Mouse (Mus musculus) small intestine, adult 2 months (tissue): ENCODE data around the gene Arl15.

ENCODE experiments used
- CTCF ChIP-seq: fragments of 200-500 bp; IDR thresholded peaks from 2 replicates; pipeline ENCODE4 v1.5.1; 2012; ENCODE audit warnings: low read depth, mild to moderate bottlenecking, control low read depth, inconsistent platforms, low read length, moderate library complexity, mixed read lengths; ENCODE audit not compliant: insufficient replicate concordance, insufficient read length; ENCODE audit errors: extremely low read depth
- POLR2A ChIP-seq: fragments of 200-500 bp; IDR thresholded peaks from 2 replicates; pipeline ENCODE4 v1.6.1; 2012; ENCODE audit warnings: low read depth, mild to moderate bottlenecking, control low read depth, inconsistent platforms, low read length, moderate library complexity

DNA sequence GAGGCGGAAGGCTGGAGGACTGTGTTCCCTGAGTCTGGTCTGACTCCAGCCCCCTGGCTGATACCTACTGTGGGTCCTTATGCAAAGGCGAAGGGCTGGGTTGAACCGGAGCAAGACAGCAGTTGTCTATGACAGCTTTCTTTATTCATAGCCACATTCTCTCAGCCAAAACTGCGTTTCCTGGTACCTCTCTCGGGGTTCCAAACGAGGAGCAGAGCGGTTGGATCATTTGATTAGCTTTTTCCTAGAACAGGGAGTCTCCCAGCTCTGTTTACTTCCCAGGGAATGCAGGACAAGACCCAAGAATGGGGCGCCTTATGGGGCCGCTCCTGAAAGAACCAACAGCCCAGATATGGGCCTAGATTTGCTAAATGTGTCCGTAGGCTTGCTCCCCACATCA is 396.6 kb downstream of the Arl15 start:
- TF ChIP-seq CTCF (no peak), POLR2A (no peak)
